In the genomic region with DNA sequence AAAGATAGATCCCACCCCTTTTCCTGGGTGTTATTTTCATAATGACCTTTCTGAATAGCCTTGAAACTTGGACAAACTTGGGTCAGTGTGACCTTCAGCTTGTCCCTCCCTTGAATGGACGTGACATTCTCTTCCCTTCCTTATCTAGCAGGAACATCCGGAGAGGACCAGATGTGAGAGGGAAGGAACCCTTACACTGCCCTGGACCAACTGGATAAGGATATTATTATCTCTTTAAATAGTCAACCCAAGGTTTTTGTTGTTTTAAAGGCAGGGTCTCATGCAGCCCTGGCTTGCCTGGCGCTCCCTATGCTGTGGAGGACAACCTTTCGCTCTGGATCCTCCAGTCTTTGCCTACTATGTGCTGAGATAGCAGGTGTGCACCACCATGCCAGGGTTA, we compare ENCODE assay signal across 11 mouse cellular contexts. TPM values are rescaled to one million over a fixed set of nuclear protein-coding genes. Genes with fewer than 3 reads are reported as not detected.
DNase-seq lines count a peak whose midpoint lies in the region; ATAC-seq and TF ChIP-seq lines count a peak whose summit lies in the region.
"Had no signal": no experiment of that assay in that cellular context is flagged by ENCODE, and none has a peak within 500 bp of the region (broad histone marks: within the 10 kb centered on the region; RNA-seq: fewer than 3 reads in every experiment).

No protein-coding gene starts in this region.

- peaks cover 28% of the 10 kb centered on the region for H3K4me1 ChIP-seq in embryonic facial prominence, embryonic 12.5 days
- H3K4me1 ChIP-seq in embryonic facial prominence, embryonic 10.5 days: peaks cover 32% of the 10 kb centered on the region
- H3K4me1 ChIP-seq in heart, embryonic 15.5 days (replicated peaks): peaks cover 53% of the 10 kb centered on the region
- H3K4me1 ChIP-seq in G1E (ENCODE audit: insufficient read depth, low read depth, low read length): peaks cover 77% of the 10 kb centered on the region
- peaks cover 61% of the 10 kb centered on the region for H3K4me1 ChIP-seq in liver, embryonic 12.5 days
- H3K4me1 ChIP-seq in neural tube, embryonic 15.5 days: peaks cover 33% of the 10 kb centered on the region

- intact Hi-C loops in heart, postnatal 14 days (cut with DNase I): loop anchor here (1.0 kb wide), 1 partner anchor 49 kb away; no protein-coding TSS in a partner anchor

- H3K9me3 ChIP-seq in embryonic facial prominence, embryonic 12.5 days: no peaks in the 10 kb centered on the region
- no peaks in the 10 kb centered on the region for H3K9me3 ChIP-seq in embryonic facial prominence, embryonic 10.5 days
- no peaks in the 10 kb centered on the region for H3K9me3 ChIP-seq in heart, embryonic 15.5 days (replicated peaks)
- H3K9me3 ChIP-seq in G1E (replicated peaks): no peaks in the 10 kb centered on the region
- H3K9me3 ChIP-seq in liver, embryonic 12.5 days (replicated peaks): no peaks in the 10 kb centered on the region
- no peaks in the 10 kb centered on the region for H3K9me3 ChIP-seq in neural tube, embryonic 15.5 days (replicated peaks)
- H3K9me3 ChIP-seq: hindbrain, embryonic 15.5 days had no signal

- no peak for TF ChIP-seq CTCF in G1E (IDR thresholded peaks at IDR 0.05; ENCODE audit: low read depth, low read length)

- no peak overlapping the region for H3K4me2 ChIP-seq in embryonic facial prominence, embryonic 12.5 days (replicated peaks)
- no peak overlapping the region for H3K4me2 ChIP-seq in heart, embryonic 15.5 days
- H3K4me2 ChIP-seq in liver, embryonic 12.5 days: peak overlapping the region; percentile 55
- no peak overlapping the region for H3K4me2 ChIP-seq in neural tube, embryonic 15.5 days
- H3K4me2 ChIP-seq: hindbrain, embryonic 15.5 days had no signal

- no peaks in the 10 kb centered on the region for H3K27me3 ChIP-seq in embryonic facial prominence, embryonic 12.5 days
- no peaks in the 10 kb centered on the region for H3K27me3 ChIP-seq in embryonic facial prominence, embryonic 10.5 days (replicated peaks; ENCODE audit: low read depth, poor library complexity, severe bottlenecking)
- no peaks in the 10 kb centered on the region for H3K27me3 ChIP-seq in heart, embryonic 15.5 days
- H3K27me3 ChIP-seq in G1E (ENCODE audit: insufficient read depth, low read length): peaks cover 11% of the 10 kb centered on the region; the same call in 1 of the 2 replicates
- H3K27me3 ChIP-seq in liver, embryonic 12.5 days (replicated peaks): peaks cover 14% of the 10 kb centered on the region
- H3K27me3 ChIP-seq in neural tube, embryonic 15.5 days (replicated peaks): 0 out of 2 replicates have a peak, but pooled peaks cover 3% of the 10 kb centered on the region
- H3K27me3 ChIP-seq: hindbrain, embryonic 15.5 days had no signal

- no peak for ATAC-seq in embryonic facial prominence, embryonic 12.5 days (ENCODE audit: insufficient number of reproducible peaks, insufficient read depth, low FRiP score, low TSS enrichment)
- 0 out of 2 replicates have a peak, but pooled peaks have one; percentile 4 for ATAC-seq in heart, embryonic 15.5 days (replicated peaks; ENCODE audit: insufficient number of reproducible peaks, insufficient read depth, low FRiP score, low read depth)
- ATAC-seq in G1E (ENCODE audit: extremely low read depth, insufficient number of reproducible peaks, low FRiP score, poor library complexity, severe bottlenecking): peak; percentile 37
- ATAC-seq in liver, embryonic 12.5 days: peak; percentile 67
- no peak for ATAC-seq in neural tube, embryonic 15.5 days (ENCODE audit: low FRiP score)

- H3K4me3 ChIP-seq in embryonic facial prominence, embryonic 12.5 days: 0 out of 2 replicates have a peak overlapping the region, but pooled peaks have one; percentile 2
- H3K4me3 ChIP-seq in embryonic facial prominence, embryonic 10.5 days: no peak overlapping the region
- no peak overlapping the region for H3K4me3 ChIP-seq in heart, embryonic 15.5 days
- peak overlapping the region; percentile 7; the same call in 1 of the 2 replicates for H3K4me3 ChIP-seq in G1E (ENCODE audit: low read depth, low read length)
- peak overlapping the region; percentile 18; the same call in 1 of the 2 replicates for H3K4me3 ChIP-seq in liver, embryonic 12.5 days
- H3K4me3 ChIP-seq in neural tube, embryonic 15.5 days (replicated peaks): no peak overlapping the region
- H3K4me3 ChIP-seq: hindbrain, embryonic 15.5 days had no signal

- H3K36me3 ChIP-seq in embryonic facial prominence, embryonic 12.5 days: peaks cover 44% of the 10 kb centered on the region
- H3K36me3 ChIP-seq in embryonic facial prominence, embryonic 10.5 days (replicated peaks): peaks cover 80% of the 10 kb centered on the region
- peaks cover 39% of the 10 kb centered on the region for H3K36me3 ChIP-seq in heart, embryonic 15.5 days
- peaks cover 33% of the 10 kb centered on the region for H3K36me3 ChIP-seq in G1E (replicated peaks)
- H3K36me3 ChIP-seq in liver, embryonic 12.5 days: peaks cover 41% of the 10 kb centered on the region
- peaks cover 6% of the 10 kb centered on the region; the same call in 1 of the 2 replicates for H3K36me3 ChIP-seq in neural tube, embryonic 15.5 days

- H3K27ac ChIP-seq in embryonic facial prominence, embryonic 12.5 days: no peak overlapping the region
- H3K27ac ChIP-seq in embryonic facial prominence, embryonic 10.5 days (replicated peaks): no peak overlapping the region
- peak overlapping the region; percentile 66 for H3K27ac ChIP-seq in heart, embryonic 15.5 days
- H3K27ac ChIP-seq in liver, embryonic 12.5 days: peak overlapping the region; percentile 38; the same call in 1 of the 2 replicates
- H3K27ac ChIP-seq in neural tube, embryonic 15.5 days (replicated peaks): no peak overlapping the region
- H3K27ac ChIP-seq: hindbrain, embryonic 15.5 days; macrophage had no signal

- 75% methylated on average over 4 of the region's 4 CpGs for WGBS in embryonic facial prominence, embryonic 12.5 days
- 75% methylated on average over 4 of the region's 4 CpGs for WGBS in embryonic facial prominence, embryonic 10.5 days
- 48% methylated on average over 4 of the region's 4 CpGs for WGBS in heart, embryonic 15.5 days
- WGBS in liver, embryonic 12.5 days (ENCODE audit: insufficient replicate concordance): 26% methylated on average over 4 of the region's 4 CpGs
- WGBS in neural tube, embryonic 15.5 days: 76% methylated on average over 4 of the region's 4 CpGs

- H3K9ac ChIP-seq in embryonic facial prominence, embryonic 12.5 days: no peak overlapping the region
- H3K9ac ChIP-seq in heart, embryonic 15.5 days: no peak overlapping the region
- H3K9ac ChIP-seq in liver, embryonic 12.5 days: peak overlapping the region; percentile 47
- H3K9ac ChIP-seq in neural tube, embryonic 15.5 days (replicated peaks): no peak overlapping the region
- H3K9ac ChIP-seq: hindbrain, embryonic 15.5 days had no signal

- DNase-seq in embryonic facial prominence, embryonic 10.5 days (ENCODE audit: low spot score): no peak
- no peak for DNase-seq in heart, postnatal 14 days
- no peak for DNase-seq in G1E (ENCODE audit: low spot score)
- DNase-seq in kidney, postnatal 14 days: no peak

RNA-seq across cellular contexts. Expression of gene Ccdc8, which starts 6.7 kb away (rescaled TPM):
- polyA plus RNA-seq in embryonic facial prominence, embryonic 12.5 days (2016; fragmentation: Nextera tagmentation; extraction: Ambion mirVana): 21.6 and 26.2 TPM in 2 replicates
- polyA plus RNA-seq in embryonic facial prominence, embryonic 10.5 days (2016; fragmentation: Nextera tagmentation; extraction: Ambion mirVana): 10.5 and 11.9 TPM in 2 replicates
- polyA plus RNA-seq in heart, embryonic 15.5 days (2015; fragmentation: Nextera tagmentation; extraction: Ambion mirVana): 28.1 and 34.0 TPM in 2 replicates
- 10 to 100 TPM in 1 of 2 experiments, 1 to 10 TPM in 1; 9.8 to 10.3 TPM for total RNA-seq in heart, postnatal 14 days (2021)
- total RNA-seq in G1E (2014; fragmentation: Nextera tagmentation) (7.1 and 8.2 TPM in 2 replicates), G1E (2017) (3.3 and 4.1 TPM in 2 replicates)
- 17.6 and 18.6 TPM in 2 replicates for polyA plus RNA-seq in G1E (2012)
- 3.8 and 3.9 TPM in 2 replicates for polyA plus RNA-seq in liver, embryonic 12.5 days (2016; fragmentation: Nextera tagmentation; extraction: Ambion mirVana)
- polyA plus RNA-seq in neural tube, embryonic 15.5 days (2015; fragmentation: Nextera tagmentation; extraction: Ambion mirVana): 7.7 and 13.9 TPM in 2 replicates

RNA-seq across cellular contexts. Expression of gene Gm42372, which starts 16.3 kb away (rescaled TPM):
- 0.36 and 0.41 TPM in 2 replicates for polyA plus RNA-seq in embryonic facial prominence, embryonic 12.5 days (2016; fragmentation: Nextera tagmentation; extraction: Ambion mirVana)
- 0.59 and 0.86 TPM in 2 replicates for polyA plus RNA-seq in embryonic facial prominence, embryonic 10.5 days (2016; fragmentation: Nextera tagmentation; extraction: Ambion mirVana)
- polyA plus RNA-seq in heart, embryonic 15.5 days (2015; fragmentation: Nextera tagmentation; extraction: Ambion mirVana): 0.05 and 0.23 TPM in 2 replicates
- under 1 TPM; 0.07 TPM for total RNA-seq in heart, postnatal 14 days (2021)
- total RNA-seq in G1E (2014; fragmentation: Nextera tagmentation): not detected in 2 replicates
- total RNA-seq in G1E (2017): 0.06 and 0.22 TPM in 2 replicates
- not detected in 2 replicates for polyA plus RNA-seq in G1E (2012)
- polyA plus RNA-seq in liver, embryonic 12.5 days (2016; fragmentation: Nextera tagmentation; extraction: Ambion mirVana): 0.07 TPM in 2 replicates
- 5.7 and 6.4 TPM in 2 replicates for polyA plus RNA-seq in neural tube, embryonic 15.5 days (2015; fragmentation: Nextera tagmentation; extraction: Ambion mirVana)
- polyA plus RNA-seq: macrophage; urinary bladder, adult 2 months had no signal

RNA-seq across cellular contexts. Expression of gene Ppp5c, which starts 28.5 kb away (rescaled TPM):
- 110 TPM in 2 replicates for polyA plus RNA-seq in embryonic facial prominence, embryonic 12.5 days (2016; fragmentation: Nextera tagmentation; extraction: Ambion mirVana)
- 138 and 146 TPM in 2 replicates for polyA plus RNA-seq in embryonic facial prominence, embryonic 10.5 days (2016; fragmentation: Nextera tagmentation; extraction: Ambion mirVana)
- polyA plus RNA-seq in heart, embryonic 15.5 days (2015; fragmentation: Nextera tagmentation; extraction: Ambion mirVana): 82.5 and 99.2 TPM in 2 replicates
- 100 to 1,000 TPM; 101 to 108 TPM for total RNA-seq in heart, postnatal 14 days (2021)
- total RNA-seq in G1E (2014; fragmentation: Nextera tagmentation): 102 and 112 TPM in 2 replicates
- total RNA-seq in G1E (2017): 44.9 and 50.2 TPM in 2 replicates
- 92.9 and 94.1 TPM in 2 replicates for polyA plus RNA-seq in G1E (2012)
- 70.3 and 75.2 TPM in 2 replicates for polyA plus RNA-seq in liver, embryonic 12.5 days (2016; fragmentation: Nextera tagmentation; extraction: Ambion mirVana)
- polyA plus RNA-seq in neural tube, embryonic 15.5 days (2015; fragmentation: Nextera tagmentation; extraction: Ambion mirVana): 128 TPM in 2 replicates

RNA-seq across cellular contexts. Expression of gene Pnmal1, which starts 39.8 kb away (rescaled TPM):
- polyA plus RNA-seq in embryonic facial prominence, embryonic 12.5 days (2016; fragmentation: Nextera tagmentation; extraction: Ambion mirVana): 2.8 and 3.6 TPM in 2 replicates
- polyA plus RNA-seq in embryonic facial prominence, embryonic 10.5 days (2016; fragmentation: Nextera tagmentation; extraction: Ambion mirVana): 3.4 and 4.0 TPM in 2 replicates
- polyA plus RNA-seq in heart, embryonic 15.5 days (2015; fragmentation: Nextera tagmentation; extraction: Ambion mirVana): 0.05 and 0.24 TPM in 2 replicates
- total RNA-seq in heart, postnatal 14 days (2021): not detected
- not detected in 2 replicates for total RNA-seq in G1E (2014; fragmentation: Nextera tagmentation)
- 0.05 TPM in 1 of 2 replicates, not detected in the other for total RNA-seq in G1E (2017)
- 0.01 TPM in 1 of 2 replicates, not detected in the other for polyA plus RNA-seq in G1E (2012)
- 0.05 and 0.08 TPM in 2 replicates for polyA plus RNA-seq in liver, embryonic 12.5 days (2016; fragmentation: Nextera tagmentation; extraction: Ambion mirVana)
- 43.3 and 52.0 TPM in 2 replicates for polyA plus RNA-seq in neural tube, embryonic 15.5 days (2015; fragmentation: Nextera tagmentation; extraction: Ambion mirVana)
- polyA plus RNA-seq: macrophage had no signal

RNA-seq across cellular contexts. Expression of gene Pnmal2, which starts 54.8 kb away (rescaled TPM):
- 15.9 and 16.6 TPM in 2 replicates for polyA plus RNA-seq in embryonic facial prominence, embryonic 12.5 days (2016; fragmentation: Nextera tagmentation; extraction: Ambion mirVana)
- 2.9 and 4.6 TPM in 2 replicates for polyA plus RNA-seq in embryonic facial prominence, embryonic 10.5 days (2016; fragmentation: Nextera tagmentation; extraction: Ambion mirVana)
- 4.7 and 6.2 TPM in 2 replicates for polyA plus RNA-seq in heart, embryonic 15.5 days (2015; fragmentation: Nextera tagmentation; extraction: Ambion mirVana)
- 1 to 10 TPM; 3.6 to 4.0 TPM for total RNA-seq in heart, postnatal 14 days (2021)
- not detected in 2 replicates for total RNA-seq in G1E (2014; fragmentation: Nextera tagmentation)
- 0.06 and 0.22 TPM in 2 replicates for total RNA-seq in G1E (2017)
- not detected in 2 replicates for polyA plus RNA-seq in G1E (2012)
- polyA plus RNA-seq in liver, embryonic 12.5 days (2016; fragmentation: Nextera tagmentation; extraction: Ambion mirVana): 0.41 and 0.75 TPM in 2 replicates
- polyA plus RNA-seq in neural tube, embryonic 15.5 days (2015; fragmentation: Nextera tagmentation; extraction: Ambion mirVana): 117 and 137 TPM in 2 replicates
- polyA plus RNA-seq: macrophage had no signal

Comparison
In these comparisons a context has a peak if more than half of its experiments do, and no peak if none do; other contexts are left out.
1. H3K4me3 ChIP-seq: peak in embryonic facial prominence, embryonic 12.5 days (single experiment), G1E (single experiment) and liver, embryonic 12.5 days (single experiment); none in embryonic facial prominence, embryonic 10.5 days (single experiment), heart, embryonic 15.5 days (single experiment) and neural tube, embryonic 15.5 days (single experiment).
2. ATAC-seq: peak in heart, embryonic 15.5 days (single experiment), G1E (single experiment) and liver, embryonic 12.5 days (single experiment); none in embryonic facial prominence, embryonic 12.5 days (single experiment) and neural tube, embryonic 15.5 days (single experiment).
3. H3K27ac ChIP-seq: peak in heart, embryonic 15.5 days (single experiment) and liver, embryonic 12.5 days (single experiment); none in embryonic facial prominence, embryonic 12.5 days (single experiment), embryonic facial prominence, embryonic 10.5 days (single experiment) and neural tube, embryonic 15.5 days (single experiment).